Mouse (Mus musculus) 3134 (cell line): ENCODE measurements around the gene Hmgb2.
"Not testable (repeated sequence)": the region's sequence is repeated elsewhere in the genome, so short reads cannot be mapped to it uniquely, and the experiment has no call there.

Source experiments
- DNase-seq: peaks from one replicate; pipeline ENCODE4 v3.0.0-alpha.2; 2011; ENCODE audit warnings: low spot score; ENCODE audit not compliant: insufficient read length; ENCODE audit errors: extremely low read depth

The Hmgb2 gene

GRCm38 (mm10) chr8:57511316-57512118, at the start of gene Hmgb2:
Hmgb2 (plus strand) TSS chr8:57511907.
- DNase-seq: peak; percentile 99

- no peak for DNase-seq
These were observed 48.9 kb upstream of the Hmgb2 start for GRCm38 (mm10) chr8:57462839-57463238.

GRCm38 (mm10) chr8:57463757-57464156, 48.0 kb upstream of the Hmgb2 start:
- no peak for DNase-seq

- DNase-seq: peak; percentile 6
These were observed 43.1 kb upstream of the Hmgb2 start for GRCm38 (mm10) chr8:57468624-57469023.

DNA sequence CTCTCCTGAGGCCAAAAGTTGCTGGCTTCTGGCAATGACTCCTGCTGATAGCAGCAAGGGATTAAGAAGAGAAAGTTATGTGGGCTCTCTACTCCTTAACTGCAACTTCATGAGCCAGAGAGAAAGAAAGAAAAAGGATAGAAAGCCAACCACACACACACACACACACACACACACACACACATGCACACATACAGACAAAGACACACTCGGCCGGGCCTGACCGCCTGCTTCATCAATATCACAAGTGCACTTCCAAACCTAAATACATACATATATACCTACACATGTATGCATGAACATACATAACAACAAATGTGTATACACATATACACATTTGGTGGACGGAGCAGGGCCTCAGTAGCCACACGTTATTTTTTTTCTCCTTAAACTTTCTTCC, 40.8 kb upstream of the Hmgb2 start:
- DNase-seq: no peak

GRCm38 (mm10) chr8:57473751-57474150, 38.0 kb upstream of the Hmgb2 start:
- no peak for DNase-seq

GRCm38 (mm10) chr8:57478406-57478805, 33.3 kb upstream of the Hmgb2 start:
- no peak for DNase-seq

GRCm38 (mm10) chr8:57479700-57480099, 32.0 kb upstream of the Hmgb2 start:
- DNase-seq: no peak

- no peak for DNase-seq
These were observed 31.1 kb upstream of the Hmgb2 start for GRCm38 (mm10) chr8:57480606-57481005.

GRCm38 (mm10) chr8:57486491-57487440, 24.9 kb upstream of the Hmgb2 start:
- peak; percentile 74 for DNase-seq

GRCm38 (mm10) chr8:57487441-57488155, 24.1 kb upstream of the Hmgb2 start, which contains the start of gene Sap30:
Sap30 (minus strand) TSS chr8:57487860.
- DNase-seq: peak; percentile 99

DNA sequence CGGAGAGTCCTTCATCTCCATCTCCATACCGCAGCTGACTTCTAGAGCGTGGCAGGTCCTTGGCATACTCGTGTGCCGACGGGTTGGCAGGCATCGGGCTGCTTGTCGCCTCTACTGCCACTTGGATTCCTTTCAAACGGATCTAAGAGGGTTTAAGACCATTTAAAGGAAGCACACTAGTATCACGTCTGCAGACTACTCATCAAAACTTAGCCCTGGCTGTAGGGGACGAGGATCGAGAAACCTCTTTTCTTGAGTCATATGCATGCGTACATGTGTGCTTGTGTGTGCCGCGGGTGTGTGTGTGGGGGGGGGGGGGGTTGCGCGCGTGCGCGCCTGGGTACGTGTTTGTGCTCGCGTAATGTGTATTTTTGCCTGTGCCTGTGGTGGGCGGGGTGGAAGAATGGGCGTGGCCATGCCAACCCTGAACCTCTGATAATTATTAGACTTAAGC, 23.4 kb upstream of the Hmgb2 start:
- DNase-seq: peak; percentile 85

DNA sequence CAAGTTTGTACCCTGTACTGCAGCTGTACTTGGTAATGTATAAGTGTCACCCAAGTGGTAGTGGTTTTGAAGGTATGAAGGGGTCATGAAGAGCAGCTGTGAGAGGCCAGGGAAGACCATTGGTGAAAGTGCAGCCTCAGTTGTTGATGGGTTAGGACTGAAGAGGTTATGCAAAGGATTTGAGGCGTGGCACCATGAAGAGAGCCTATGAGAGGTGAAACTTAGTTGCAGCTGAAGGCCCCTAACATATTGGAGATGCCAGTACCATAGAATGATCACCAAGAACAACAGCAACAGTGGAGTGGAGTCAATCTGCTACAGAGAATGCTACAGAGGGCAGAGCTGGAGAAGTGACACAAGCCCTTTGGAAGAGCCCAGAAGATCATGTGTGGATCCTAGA, 22.3 kb upstream of the Hmgb2 start:
- no peak for DNase-seq

DNA sequence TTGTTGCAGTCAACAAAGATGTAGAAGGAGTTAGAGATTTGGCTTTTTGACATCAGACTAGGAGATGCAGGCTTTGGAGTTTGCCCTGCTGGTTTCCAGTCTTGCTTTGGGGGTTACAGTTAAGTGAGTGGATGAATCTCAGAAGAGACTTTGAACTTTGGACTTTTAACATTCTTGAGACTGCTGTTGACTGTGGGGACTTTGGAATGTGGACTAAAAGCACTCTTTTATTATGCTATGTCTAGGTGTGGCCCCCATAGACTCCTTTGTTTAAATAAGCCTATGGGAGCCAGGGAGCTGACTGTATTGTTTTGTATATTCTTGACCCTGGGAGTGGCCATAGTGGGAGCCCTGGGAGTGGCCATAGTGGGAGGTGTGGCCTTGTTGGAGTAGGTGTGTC, 21.8 kb upstream of the Hmgb2 start:
- no peak for DNase-seq

GRCm38 (mm10) chr8:57491873-57492272, 19.8 kb upstream of the Hmgb2 start:
- DNase-seq: no peak

- DNase-seq: no peak
These were observed 13.2 kb upstream of the Hmgb2 start for GRCm38 (mm10) chr8:57498494-57498846.

GRCm38 (mm10) chr8:57498847-57499511, 12.7 kb upstream of the Hmgb2 start:
- DNase-seq: no peak

DNA sequence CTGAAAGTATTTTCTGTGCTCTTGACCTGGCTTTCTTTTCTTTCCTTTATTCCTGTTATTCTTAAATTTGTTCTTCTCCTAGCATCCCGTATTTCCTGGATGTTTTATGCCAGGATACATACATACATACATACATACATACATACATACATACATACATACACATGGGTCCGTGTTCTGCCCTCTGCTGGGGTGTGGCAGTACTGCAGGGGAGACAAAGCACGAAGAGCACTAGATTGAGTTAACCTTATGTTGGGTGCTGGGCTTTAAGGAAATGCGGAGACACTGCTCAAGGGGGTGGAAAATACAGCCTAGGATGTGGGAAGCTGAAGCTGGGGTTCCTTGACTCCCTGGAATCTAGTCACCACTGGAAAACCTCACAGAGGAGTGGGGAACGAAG, 8.1 kb upstream of the Hmgb2 start:
- DNase-seq: no peak

DNA sequence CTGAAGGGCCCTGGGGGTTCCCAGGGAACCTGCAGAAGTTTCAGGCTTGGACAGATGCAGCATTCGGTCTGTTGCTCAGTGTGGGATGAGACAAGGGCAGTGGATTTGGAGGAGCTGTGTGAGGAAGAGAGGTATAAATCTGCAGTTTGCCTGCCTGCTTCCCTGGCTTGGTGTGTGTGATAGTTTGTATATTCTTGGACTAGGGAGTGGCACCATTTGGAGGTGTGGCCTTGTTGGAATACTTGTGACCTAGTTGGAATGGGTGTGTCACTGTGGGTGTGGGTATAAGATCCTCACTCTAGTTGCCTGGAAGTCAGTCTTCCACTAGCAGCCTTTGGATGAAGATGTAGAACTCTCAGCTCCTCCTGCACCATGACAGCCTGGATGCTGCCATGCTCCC, 6.2 kb upstream of the Hmgb2 start:
- DNase-seq: not testable (repeated sequence)

DNA sequence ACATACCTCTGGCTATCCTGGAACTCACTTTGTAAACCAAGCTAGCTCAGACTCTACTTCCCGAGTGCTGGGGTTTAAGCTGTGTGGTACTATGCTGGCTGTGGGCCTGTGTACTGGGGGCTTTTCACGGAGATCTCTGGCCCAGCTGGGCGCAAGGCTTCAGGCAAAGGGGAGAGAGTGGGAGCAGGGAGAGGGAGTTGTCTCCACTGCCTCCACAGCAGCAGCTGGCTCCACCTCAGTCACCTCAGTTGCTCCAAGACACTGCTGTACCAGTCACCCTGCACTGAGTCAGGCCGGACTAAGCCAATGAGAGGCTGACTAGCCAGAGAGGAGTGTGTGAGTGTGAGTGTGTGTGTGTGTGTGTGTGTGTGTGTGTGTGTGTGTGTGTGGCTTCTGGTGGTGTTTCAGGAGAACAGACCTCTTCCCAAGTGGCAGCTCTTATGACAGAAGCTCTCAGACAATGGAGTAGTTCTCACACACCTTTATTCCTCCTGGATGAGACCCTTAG, 4.1 kb upstream of the Hmgb2 start:
- DNase-seq: peak; percentile 53
